Mouse (Mus musculus) brown adipose tissue, adult 24 weeks (tissue): ENCODE data around the gene 4930402H24Rik. TPM values are rescaled to one million over a fixed set of nuclear protein-coding genes. Genes with fewer than 3 reads are reported as not detected.

Experiments
- H3K27ac ChIP-seq: fragments of 200-500 bp; replicated peaks from 2 replicates; pipeline ENCODE4 v1.5.1; 2012; ENCODE audit warnings: low read depth, mild to moderate bottlenecking, low read length
- H3K4me1 ChIP-seq: fragments of 200-500 bp; 2 replicates; pipeline ENCODE4 v1.6.1; 2012; ENCODE audit warnings: low read length, mixed read lengths; ENCODE audit not compliant: control insufficient read depth, insufficient read depth, insufficient read length
- H3K4me3 ChIP-seq: fragments of 200-500 bp; 2 replicates; pipeline ENCODE4 v1.5.1; 2012; ENCODE audit warnings: low read depth, mild to moderate bottlenecking, low read length, moderate library complexity; ENCODE audit not compliant: insufficient read depth
- polyA plus RNA-seq: library from polyadenylated mRNA; stranded (reverse); fragments of >200 nt; gene quantifications from 2 replicates; pipeline ENCODE4 v1.2.4, GENCODE M21; 2012; ENCODE audit not compliant: missing spikeins, insufficient read depth, insufficient read length

4930402H24Rik gene
- polyA plus RNA-seq, 1 experiment, result 105 TPM

DNA sequence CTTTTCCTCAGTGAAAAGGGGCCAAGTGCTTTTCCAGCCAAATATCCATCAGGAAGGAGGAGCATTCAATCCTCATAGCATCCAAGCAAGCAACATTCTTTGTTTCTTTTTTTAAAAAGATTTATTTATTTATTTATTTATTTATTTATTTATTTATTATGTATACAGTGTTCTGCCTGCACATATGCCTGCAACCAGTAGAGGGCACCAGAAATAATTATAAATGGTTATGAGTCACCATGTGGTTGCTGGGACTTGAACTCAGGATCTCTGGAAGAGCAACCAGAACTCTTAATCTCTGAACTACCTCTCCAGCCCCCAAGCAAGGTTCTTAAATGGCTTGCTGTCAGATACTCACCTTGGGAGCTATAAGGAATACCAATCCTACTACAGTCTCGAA is 93.7 kb downstream of the 4930402H24Rik start:
- Histone ChIP-seq H3K4me3 (no peak overlapping the region), H3K27ac (no peak overlapping the region), H3K4me1 (peaks cover 6% of the 10 kb centered on the region; the same call in 1 of the 2 replicates)

DNA sequence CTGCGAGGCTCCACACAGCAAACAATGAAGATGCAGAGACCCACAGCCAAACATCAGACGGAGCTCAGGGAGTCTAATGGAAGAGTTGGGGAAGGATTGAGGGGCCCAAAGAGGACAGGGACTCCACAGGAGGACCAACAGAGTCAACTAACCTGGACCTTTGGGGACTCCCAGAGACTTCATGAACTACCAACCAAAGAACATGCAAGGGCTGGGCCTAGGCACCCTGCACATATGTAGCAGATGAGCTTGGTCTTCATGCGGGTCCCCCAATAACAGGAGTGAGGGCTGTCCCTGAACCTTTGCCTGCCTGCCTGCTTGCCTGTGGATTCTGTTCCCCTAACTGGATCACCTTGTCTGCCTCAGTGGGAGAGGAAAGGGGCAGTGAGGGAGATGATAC is 101.1 kb downstream of the 4930402H24Rik start:
- Histone ChIP-seq H3K4me3 (no peak overlapping the region), H3K4me1 (no peaks in the 10 kb centered on the region)

DNA sequence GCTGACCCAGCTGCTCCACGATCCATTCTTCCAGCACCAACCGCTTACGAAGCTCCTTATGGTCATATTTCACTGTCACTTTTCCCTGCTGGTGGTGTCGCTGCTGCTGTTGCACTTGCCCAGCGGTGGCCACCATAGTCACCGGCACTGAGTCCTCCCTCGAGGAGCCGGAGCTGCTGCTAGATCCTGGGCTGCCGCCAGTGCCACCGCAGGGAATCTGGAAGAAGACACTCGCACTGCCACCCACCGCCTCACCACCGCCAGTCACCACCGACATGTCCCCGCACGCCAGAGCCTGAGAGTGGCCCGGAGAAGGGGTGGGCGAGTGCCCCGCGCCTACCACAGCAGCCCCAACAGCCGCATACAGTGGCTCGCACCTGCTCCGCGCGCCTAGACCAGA is 102.5 kb downstream of the 4930402H24Rik start:
- Histone ChIP-seq H3K27ac (no peak overlapping the region), H3K4me3 (no peak overlapping the region), H3K4me1 (no peaks in the 10 kb centered on the region)

More for the DNA sequence above, 101.1 kb downstream of the 4930402H24Rik start:
- no peak overlapping the region for H3K27ac ChIP-seq

GRCm38 (mm10) chr2:130795731-130796130 is 110.5 kb downstream of the 4930402H24Rik start:
- H3K27ac ChIP-seq, result no peak overlapping the region
- no peaks in the 10 kb centered on the region for H3K4me1 ChIP-seq
- H3K4me3 ChIP-seq, result no peak overlapping the region

- no peak overlapping the region for H3K27ac ChIP-seq
- H3K4me1 ChIP-seq, result no peaks in the 10 kb centered on the region
- no peak overlapping the region for H3K4me3 ChIP-seq
These were observed 114.5 kb downstream of the 4930402H24Rik start for GRCm38 (mm10) chr2:130791722-130792121.

DNA sequence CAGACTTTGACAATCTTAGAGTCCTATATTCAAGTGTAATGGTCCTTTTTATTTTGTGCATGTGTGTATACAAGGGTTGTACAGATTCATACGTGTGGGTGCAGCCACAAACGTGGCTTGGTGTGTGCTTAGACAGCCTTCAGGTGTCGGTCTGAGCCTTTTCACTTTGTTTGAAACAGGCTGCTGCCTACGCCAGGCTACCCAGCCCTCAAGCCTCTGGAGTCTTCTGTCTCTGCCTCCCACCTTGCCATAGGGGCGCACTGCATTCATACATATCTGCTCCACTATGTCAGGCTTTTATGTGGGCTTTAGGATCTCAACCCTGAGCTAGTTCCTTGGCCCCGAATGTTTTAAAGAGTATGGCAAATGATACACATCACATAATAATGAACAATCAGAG is 116.6 kb downstream of the 4930402H24Rik start:
- H3K4me3 ChIP-seq, result no peak overlapping the region
- H3K27ac ChIP-seq, result no peak overlapping the region
- no peaks in the 10 kb centered on the region for H3K4me1 ChIP-seq

- Histone ChIP-seq H3K4me3 (no peak overlapping the region), H3K4me1 (no peaks in the 10 kb centered on the region), H3K27ac (no peak overlapping the region)
These were observed 117.2 kb downstream of the 4930402H24Rik start for GRCm38 (mm10) chr2:130789039-130789438.

DNA sequence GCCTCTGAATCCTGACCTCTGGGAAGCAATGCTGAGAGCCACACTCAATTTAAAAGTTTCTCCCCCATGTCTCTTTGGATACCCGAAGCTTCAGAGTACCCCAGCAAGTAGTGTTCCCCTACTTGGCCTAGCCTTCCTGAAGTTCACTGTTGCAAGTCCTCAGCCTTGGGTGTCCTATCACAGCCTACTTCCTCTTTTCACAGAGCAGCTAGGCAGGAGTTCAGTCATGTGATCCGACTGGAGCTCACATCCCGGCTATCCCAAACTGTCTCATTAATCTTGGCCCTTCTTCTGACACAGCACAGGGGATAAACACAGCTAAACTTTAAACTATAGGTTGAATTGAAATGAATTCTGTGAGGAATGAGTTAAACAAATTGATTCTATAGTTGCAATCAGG is 121.3 kb downstream of the 4930402H24Rik start:
- Histone ChIP-seq H3K4me1 (no peaks in the 10 kb centered on the region), H3K27ac (no peak overlapping the region), H3K4me3 (no peak overlapping the region)

DNA sequence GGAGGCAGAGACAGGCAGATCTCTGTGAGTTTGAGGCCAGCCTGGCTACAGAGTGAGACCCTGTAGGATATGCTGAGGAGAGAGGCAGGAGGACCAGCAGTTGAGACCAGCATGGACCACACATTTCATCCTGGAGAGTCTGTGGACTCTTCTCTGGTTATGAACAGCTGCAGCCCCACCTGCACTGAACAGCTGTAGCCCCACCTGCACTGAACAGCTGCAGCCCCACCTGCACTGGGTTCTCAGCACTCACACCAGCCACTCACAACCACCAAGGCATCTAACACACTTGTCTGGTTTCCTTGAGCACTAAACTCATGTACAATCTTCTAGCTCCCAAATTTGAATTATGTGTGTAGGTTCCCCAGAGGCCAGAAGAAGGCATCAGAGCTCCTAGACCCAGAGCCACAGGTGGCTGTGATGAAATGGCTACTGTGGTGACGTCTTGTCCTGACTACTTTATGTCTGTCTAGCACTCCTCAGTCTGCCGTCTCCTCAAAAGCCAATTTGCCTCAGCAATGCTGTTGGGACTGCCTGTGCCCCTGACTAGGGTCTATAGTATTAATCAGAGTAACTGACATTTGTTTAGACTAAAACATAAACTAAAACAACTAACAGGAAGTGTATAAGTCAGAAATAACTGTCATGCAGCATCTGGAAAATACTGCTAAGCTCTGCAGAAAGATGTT is 125.4 kb downstream of the 4930402H24Rik start:
- H3K4me1 ChIP-seq, result no peaks in the 10 kb centered on the region
- H3K27ac ChIP-seq, result no peak overlapping the region
- H3K4me3 ChIP-seq, result no peak overlapping the region

- no peaks in the 10 kb centered on the region for H3K4me1 ChIP-seq
- no peak overlapping the region for H3K27ac ChIP-seq
- no peak overlapping the region for H3K4me3 ChIP-seq
These were observed 126.3 kb downstream of the 4930402H24Rik start for GRCm38 (mm10) chr2:130779935-130780334.

GRCm38 (mm10) chr2:130776610-130777009 is 129.6 kb downstream of the 4930402H24Rik start:
- no peaks in the 10 kb centered on the region for H3K4me1 ChIP-seq
- no peak overlapping the region for H3K27ac ChIP-seq
- no peak overlapping the region for H3K4me3 ChIP-seq

- Histone ChIP-seq H3K4me1 (no peaks in the 10 kb centered on the region), H3K27ac (no peak overlapping the region), H3K4me3 (no peak overlapping the region)
These were observed 138.7 kb downstream of the 4930402H24Rik start for GRCm38 (mm10) chr2:130767483-130767882.

DNA sequence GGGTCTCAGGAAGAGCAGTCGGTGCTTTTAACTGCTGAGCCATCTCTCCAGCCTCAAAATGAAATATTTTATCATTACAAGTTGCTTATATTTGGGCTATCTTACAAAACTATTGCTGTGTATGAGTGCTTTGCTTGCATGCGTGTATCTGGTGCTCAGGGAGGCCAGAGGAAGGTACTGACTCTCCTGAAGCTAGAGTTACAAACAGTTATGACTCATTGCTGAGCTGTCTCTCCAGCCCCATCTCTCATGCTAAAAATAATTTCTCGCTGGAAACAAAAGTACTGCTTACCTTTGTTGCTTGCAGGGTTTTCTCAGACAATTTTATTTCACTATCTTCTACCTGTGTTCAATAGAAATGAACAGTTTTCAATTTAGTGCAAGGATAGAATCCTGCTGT is 140.8 kb downstream of the 4930402H24Rik start:
- no peak overlapping the region for H3K27ac ChIP-seq
- no peak overlapping the region for H3K4me3 ChIP-seq
- H3K4me1 ChIP-seq, result no peaks in the 10 kb centered on the region

GRCm38 (mm10) chr2:130760876-130761275 is 145.3 kb downstream of the 4930402H24Rik start:
- Histone ChIP-seq H3K4me3 (no peak overlapping the region), H3K27ac (no peak overlapping the region), H3K4me1 (no peaks in the 10 kb centered on the region)

DNA sequence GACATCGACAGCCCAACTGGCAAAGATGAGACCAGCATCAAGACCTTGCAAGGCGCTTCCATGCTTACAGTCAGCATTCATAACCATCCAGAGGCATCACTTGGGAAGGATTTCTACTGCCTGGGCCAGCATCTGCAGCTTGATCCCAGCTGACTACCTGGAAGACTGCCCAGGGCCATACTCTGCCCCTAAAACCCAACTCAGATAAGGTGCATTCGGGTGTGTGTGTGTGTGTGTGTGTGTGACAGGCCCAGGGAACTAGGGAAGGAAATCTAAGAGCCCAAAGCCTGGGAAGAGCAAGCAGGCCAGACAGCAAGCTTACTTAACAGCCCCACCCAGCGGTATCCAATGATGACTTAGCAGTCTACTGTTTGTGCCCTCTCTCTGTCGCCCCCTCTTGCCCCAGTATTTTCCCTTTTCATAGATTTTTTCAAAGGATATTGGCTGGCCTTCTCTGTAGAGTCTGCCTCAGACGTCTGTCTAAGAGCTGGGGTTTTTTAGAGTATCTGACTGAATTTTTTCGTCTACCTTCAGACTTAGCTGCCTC is 151.1 kb downstream of the 4930402H24Rik start:
- no peak overlapping the region for H3K4me3 ChIP-seq
- no peaks in the 10 kb centered on the region for H3K4me1 ChIP-seq
- no peak overlapping the region for H3K27ac ChIP-seq

GRCm38 (mm10) chr2:130754596-130754995 is 151.6 kb downstream of the 4930402H24Rik start:
- no peak overlapping the region for H3K4me3 ChIP-seq
- H3K4me1 ChIP-seq, result no peaks in the 10 kb centered on the region

More at GRCm38 (mm10) chr2:130754596-130754995, 151.6 kb downstream of the 4930402H24Rik start:
- H3K27ac ChIP-seq, result no peak overlapping the region
